Mouse (Mus musculus) layer of hippocampus, adult 2 months (tissue): ENCODE measurements around the gene Dlg1. TPM values are rescaled to one million over a fixed set of nuclear protein-coding genes. Genes with fewer than 3 reads are reported as not detected.

Experiments used
- DNase-seq, 2 experiments: peaks; one replicate each; pipeline ENCODE4 v3.0.0; 2022; ENCODE audit warnings: low spot score in 2 of 2
- H3K27ac ChIP-seq: fragments of 200-600 bp; 2 replicates; pipeline ENCODE4 v1.8.1; 2022
- H3K4me3 ChIP-seq: fragments of 200-600 bp; 2 replicates; pipeline ENCODE4 v1.8.1; 2022; ENCODE audit warnings: mild to moderate bottlenecking
- CTCF ChIP-seq: fragments of 200-600 bp; conservative IDR thresholded peaks from 2 replicates; pipeline ENCODE4 v1.8.1; 2022; ENCODE audit warnings: antibody characterized with exemption, mild to moderate bottlenecking, moderate library complexity
- total RNA-seq, 2 experiments: library from RNA; stranded (reverse); gene quantifications; 2 replicates each; pipeline ENCODE4 v1.2.3; 2021

Dlg1 gene
- total RNA-seq, 2 experiments from 2014 or later = 86.2 to 86.4 TPM

DNA sequence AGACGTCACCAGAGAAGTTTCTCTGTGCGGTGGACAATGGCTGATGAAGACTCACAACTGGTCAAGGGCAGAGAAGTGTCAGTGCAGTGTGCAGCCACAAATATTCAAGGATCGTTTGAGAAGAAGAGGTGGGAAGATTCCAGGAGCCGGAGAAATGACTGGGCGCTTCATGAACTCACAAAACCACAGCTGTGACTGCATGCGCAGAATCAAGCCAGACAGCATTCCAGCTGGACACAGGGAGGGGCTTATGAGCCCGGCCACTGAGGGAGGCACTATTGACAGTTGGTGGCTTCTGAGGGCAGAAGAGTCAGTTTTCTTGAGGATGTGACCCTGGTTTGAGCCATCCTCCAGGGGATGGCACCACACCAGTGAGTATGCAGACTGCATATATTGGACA is 24.9 kb upstream of the Dlg1 start:
- no peak overlapping the region for H3K27ac ChIP-seq
- DNase-seq = no peak
- no peak overlapping the region for H3K4me3 ChIP-seq
- no peak for TF ChIP-seq CTCF

GRCm38 (mm10) chr16:31639946-31640345 is 23.3 kb upstream of the Dlg1 start:
- no peak overlapping the region for H3K27ac ChIP-seq
- no peak for DNase-seq
- no peak for TF ChIP-seq CTCF
- H3K4me3 ChIP-seq = no peak overlapping the region

- no peak overlapping the region for H3K4me3 ChIP-seq
- H3K27ac ChIP-seq = no peak overlapping the region
- no peak for DNase-seq
- no peak for TF ChIP-seq CTCF
These were observed 21.5 kb upstream of the Dlg1 start for GRCm38 (mm10) chr16:31641776-31642175.

- no peak overlapping the region for H3K4me3 ChIP-seq
- TF ChIP-seq CTCF = no peak
- DNase-seq = no peak
- no peak overlapping the region for H3K27ac ChIP-seq
These were observed 16.0 kb upstream of the Dlg1 start for GRCm38 (mm10) chr16:31647221-31647620.

GRCm38 (mm10) chr16:31650788-31651187 is 12.5 kb upstream of the Dlg1 start:
- Histone ChIP-seq H3K27ac (no peak overlapping the region), H3K4me3 (no peak overlapping the region)
- DNase-seq = no peak
- TF ChIP-seq CTCF = no peak

GRCm38 (mm10) chr16:31651541-31651940 is 11.7 kb upstream of the Dlg1 start:
- H3K27ac ChIP-seq = no peak overlapping the region
- no peak for TF ChIP-seq CTCF
- no peak overlapping the region for H3K4me3 ChIP-seq
- no peak for DNase-seq

DNA sequence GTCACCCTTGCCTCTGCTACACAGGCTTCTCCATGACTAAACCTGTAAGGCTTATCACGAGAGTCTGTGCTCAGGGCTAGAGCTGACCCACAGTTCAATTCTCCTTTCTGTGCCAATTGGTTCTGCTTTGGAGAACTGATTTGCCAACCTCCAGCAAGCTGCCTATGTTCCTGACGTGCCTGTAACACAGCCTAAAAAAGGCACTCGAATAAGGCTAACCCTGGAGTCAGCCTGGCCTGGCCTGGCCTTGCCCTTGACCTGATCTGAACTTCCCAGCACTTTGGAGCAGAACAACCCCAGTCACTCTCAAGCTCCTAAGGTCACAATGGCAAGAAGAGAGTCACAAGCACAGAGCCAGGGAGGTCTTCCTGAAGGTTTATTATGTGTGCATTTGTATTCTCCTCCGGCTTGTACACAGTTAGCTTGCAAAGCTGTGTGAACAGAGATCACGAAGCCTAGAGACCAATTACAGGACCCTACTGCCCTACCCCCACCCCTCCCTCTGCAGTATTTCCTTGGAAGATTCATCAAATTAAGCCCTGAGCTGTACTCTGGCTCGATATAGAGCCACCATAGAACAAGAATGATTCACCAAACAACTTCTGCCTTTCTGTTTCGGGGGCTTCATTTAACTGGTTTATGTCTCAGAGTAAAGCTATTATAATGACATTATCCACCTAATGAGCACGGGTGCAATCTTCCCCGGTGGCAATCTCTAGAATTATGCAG is 11.0 kb upstream of the Dlg1 start:
- no peak overlapping the region for H3K4me3 ChIP-seq
- DNase-seq = no peak
- no peak overlapping the region for H3K27ac ChIP-seq
- no peak for TF ChIP-seq CTCF

DNA sequence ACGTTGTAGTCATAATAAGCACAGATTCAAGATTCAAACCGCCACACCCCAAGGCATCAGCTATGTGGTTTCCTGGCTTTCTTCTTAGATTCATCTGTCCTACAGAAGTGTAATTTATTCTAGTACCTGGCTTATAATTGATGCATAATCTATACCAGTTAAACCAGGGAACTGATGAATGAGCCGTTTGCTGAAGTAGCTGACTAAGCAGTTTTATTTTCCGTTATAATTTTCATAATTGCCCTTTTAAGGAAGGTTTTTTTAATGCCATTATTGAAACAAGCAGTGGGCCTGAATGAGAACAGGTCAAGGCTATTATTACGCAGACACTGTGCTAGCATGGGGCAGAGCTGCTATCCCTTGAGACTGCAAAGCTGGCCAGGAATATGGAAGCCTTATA is 9.6 kb upstream of the Dlg1 start:
- DNase-seq = no peak
- TF ChIP-seq CTCF = no peak
- H3K27ac ChIP-seq = no peak overlapping the region
- no peak overlapping the region for H3K4me3 ChIP-seq

GRCm38 (mm10) chr16:31654021-31654420 is 9.2 kb upstream of the Dlg1 start:
- no peak for TF ChIP-seq CTCF
- no peak for DNase-seq
- Histone ChIP-seq H3K27ac (no peak overlapping the region), H3K4me3 (no peak overlapping the region)

DNA sequence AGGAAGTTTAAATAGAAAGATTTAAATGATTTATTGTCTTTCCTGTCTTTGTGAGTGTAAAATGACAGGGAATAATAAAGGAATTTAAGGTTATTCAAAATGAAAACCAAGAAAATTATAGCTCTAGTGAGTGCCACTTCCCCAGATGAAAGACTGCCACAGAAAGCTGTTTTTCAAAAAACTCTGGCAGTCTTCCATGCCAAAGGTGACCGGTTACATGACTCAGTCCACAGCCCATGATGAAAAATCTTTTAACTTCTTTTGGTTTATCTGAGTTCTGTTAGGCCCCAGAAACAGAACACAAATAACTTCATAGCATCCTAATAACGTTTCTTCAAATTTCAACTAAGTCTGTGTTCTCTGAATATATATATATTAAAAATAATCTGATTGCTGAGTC is 7.7 kb upstream of the Dlg1 start:
- no peak overlapping the region for H3K4me3 ChIP-seq
- TF ChIP-seq CTCF = no peak
- no peak for DNase-seq
- no peak overlapping the region for H3K27ac ChIP-seq

- no peak overlapping the region for H3K4me3 ChIP-seq
- no peak for DNase-seq
- H3K27ac ChIP-seq = no peak overlapping the region
- no peak for TF ChIP-seq CTCF
These were observed 5.7 kb upstream of the Dlg1 start for GRCm38 (mm10) chr16:31657502-31657901.

DNA sequence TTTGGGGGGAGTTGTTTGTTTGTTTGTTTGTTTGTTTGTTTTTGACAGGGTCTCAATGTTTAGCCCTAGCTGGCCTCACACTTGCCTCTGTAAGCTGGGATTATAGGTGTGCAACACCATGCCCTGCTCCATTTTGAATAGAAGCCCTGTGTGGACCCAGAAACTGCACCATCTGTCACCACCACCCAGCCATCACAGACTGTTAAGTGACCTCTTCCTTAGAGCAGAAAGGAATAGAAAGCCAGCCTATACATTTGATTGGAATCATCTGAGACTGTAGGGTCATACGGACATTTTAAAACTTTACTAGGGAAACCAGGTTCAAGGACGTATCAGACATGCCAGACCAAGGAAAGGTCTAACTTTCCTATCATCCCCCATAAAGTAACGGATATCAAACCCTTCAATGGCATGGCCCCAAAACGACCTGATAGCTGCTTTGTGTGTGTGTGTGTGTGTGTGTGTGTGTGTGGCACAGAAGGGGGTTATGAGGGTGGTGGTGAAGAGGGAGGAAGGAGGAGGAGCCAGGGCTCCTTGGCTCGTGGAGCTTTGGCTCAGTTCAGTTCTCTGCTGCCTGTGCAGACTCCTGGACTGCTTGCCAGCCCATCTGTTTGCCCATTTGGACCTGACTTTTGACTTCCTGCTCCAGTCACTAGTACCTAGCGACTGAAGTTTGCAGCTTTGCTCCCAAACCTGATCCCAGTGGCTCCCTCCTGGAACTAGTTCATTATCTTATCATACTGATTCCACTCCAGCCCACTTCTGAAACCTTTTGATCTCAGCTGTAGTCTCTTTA is 4.5 kb upstream of the Dlg1 start:
- no peak overlapping the region for H3K4me3 ChIP-seq
- no peak for TF ChIP-seq CTCF
- H3K27ac ChIP-seq = no peak overlapping the region
- DNase-seq = no peak

- DNase-seq = no peak
- TF ChIP-seq CTCF = no peak
- no peak overlapping the region for H3K27ac ChIP-seq
- no peak overlapping the region for H3K4me3 ChIP-seq
These were observed 3.8 kb upstream of the Dlg1 start for GRCm38 (mm10) chr16:31659453-31659852.
